Mouse (Mus musculus): ENCODE measurements around the gene Kantr.
"Not testable (repeated sequence)": the region's sequence is repeated elsewhere in the genome, so short reads cannot be mapped to it uniquely, and the experiment has no call there.

Gene Kantr

GRCm38 (mm10) chrX:152326996-152327688, at the start of gene Kantr:
Gene Kantr (minus strand): TSS chrX:152327495.
- DNase-seq (ENCODE audit: low spot score): peak; percentile 46

- peak; percentile 9 for DNase-seq (ENCODE audit: low spot score)
Observed at GRCm38 (mm10) chrX:152368397-152369273, 41.3 kb upstream of the Kantr start, which contains the start of gene Gpr173. Gene Gpr173 (minus strand): TSS chrX:152368704.

- no peak for DNase-seq (ENCODE audit: low spot score)
Observed at GRCm38 (mm10) chrX:152368054-152368396, 40.7 kb upstream of the Kantr start.

- DNase-seq (ENCODE audit: low spot score): no peak
Observed at GRCm38 (mm10) chrX:152366418-152366817, 39.1 kb upstream of the Kantr start.

GRCm38 (mm10) chrX:152352553-152353153, 25.4 kb upstream of the Kantr start:
- DNase-seq (ENCODE audit: low spot score): no peak

GRCm38 (mm10) chrX:152347041-152347440, 19.7 kb upstream of the Kantr start:
- DNase-seq (ENCODE audit: low spot score): no peak

- no peak for DNase-seq (ENCODE audit: low spot score)
Observed at GRCm38 (mm10) chrX:152346587-152346986, 19.3 kb upstream of the Kantr start.

- DNase-seq (ENCODE audit: low spot score): no peak
Observed at GRCm38 (mm10) chrX:152342903-152343302, 15.6 kb upstream of the Kantr start.

GRCm38 (mm10) chrX:152342358-152342901, 15.1 kb upstream of the Kantr start, which contains the start of gene Tspyl2:
Gene Tspyl2 (minus strand): TSS chrX:152342425.
- DNase-seq (ENCODE audit: low spot score): peak; percentile 79

GRCm38 (mm10) chrX:152341496-152341895, 14.2 kb upstream of the Kantr start:
- DNase-seq (ENCODE audit: low spot score): no peak

GRCm38 (mm10) chrX:152336546-152337332, 9.4 kb upstream of the Kantr start:
- peak; percentile 77 for DNase-seq (ENCODE audit: low spot score)

GRCm38 (mm10) chrX:152336123-152336522, 8.8 kb upstream of the Kantr start:
- not testable (repeated sequence) for DNase-seq (ENCODE audit: low spot score)

- not testable (repeated sequence) for DNase-seq (ENCODE audit: low spot score)
Observed at GRCm38 (mm10) chrX:152329400-152329799, 2.1 kb upstream of the Kantr start.

- DNase-seq (ENCODE audit: low spot score): no peak
Observed at GRCm38 (mm10) chrX:152327689-152328052, 376 bp upstream of the Kantr start.

GRCm38 (mm10) chrX:152323584-152323983, 3.7 kb downstream of the Kantr start:
- no peak for DNase-seq (ENCODE audit: low spot score)

GRCm38 (mm10) chrX:152322776-152323175, 4.5 kb downstream of the Kantr start:
- DNase-seq (ENCODE audit: low spot score): no peak

- no peak for DNase-seq (ENCODE audit: low spot score)
Observed at GRCm38 (mm10) chrX:152320535-152320934, 6.8 kb downstream of the Kantr start.

- peak; percentile 9 for DNase-seq (ENCODE audit: low spot score)
Observed at GRCm38 (mm10) chrX:152307942-152308341, 19.4 kb downstream of the Kantr start.

GRCm38 (mm10) chrX:152307371-152307770, 19.9 kb downstream of the Kantr start:
- DNase-seq (ENCODE audit: low spot score): no peak

GRCm38 (mm10) chrX:152306224-152306623, 21.1 kb downstream of the Kantr start:
- DNase-seq (ENCODE audit: low spot score): no peak

- not testable (repeated sequence) for DNase-seq (ENCODE audit: low spot score)
Observed at GRCm38 (mm10) chrX:152287026-152287425, 40.3 kb downstream of the Kantr start.

GRCm38 (mm10) chrX:152284746-152285145, 42.5 kb downstream of the Kantr start:
- no peak for DNase-seq (ENCODE audit: low spot score)

Data from urinary bladder, postnatal 25 days (tissue).